Mouse (Mus musculus) CH12.LX (cell line): ENCODE results near the gene Mgat2. TPM values are rescaled to one million over a fixed set of nuclear protein-coding genes. Genes with fewer than 3 reads are reported as not detected.
A peak's percentile ranks its signal among the peaks of the same experiment; 100 is the strongest.

ENCODE experiments used
- DNase-seq: peaks from one replicate; pipeline ENCODE4 v3.0.0-alpha.2; 2013; ENCODE audit errors: extremely low read depth
- H3K27ac ChIP-seq: 2 replicates; pipeline ENCODE4 v1.5.1; 2012; ENCODE audit warnings: low read depth, mild to moderate bottlenecking, control low read depth, moderate library complexity; ENCODE audit not compliant: insufficient read depth
- H3K27me3 ChIP-seq: replicated peaks from 2 replicates; pipeline ENCODE3; 2012; ENCODE audit warnings: inconsistent platforms
- H3K36me3 ChIP-seq, 2 experiments: replicated peaks in 1 of 2; 2 replicates each; pipeline versions ENCODE3 to v1.6.1; 2012; ENCODE audit warnings: inconsistent platforms in 1 of 2, low read length in 1 of 2, mild to moderate bottlenecking in 1 of 2, mixed read lengths in 1 of 2, moderate library complexity in 1 of 2; ENCODE audit not compliant: control insufficient read depth in 1 of 2, insufficient read depth in 1 of 2
- H3K4me1 ChIP-seq, 2 experiments: 2 replicates each; pipeline ENCODE4 v1.6.1; 2012; ENCODE audit warnings: inconsistent platforms in 1 of 2, moderate library complexity in 1 of 2; ENCODE audit not compliant: insufficient read depth in 2 of 2, control insufficient read depth in 1 of 2
- H3K4me2 ChIP-seq: 2 replicates; pipeline ENCODE4 v1.6.1; 2012; ENCODE audit warnings: low read depth, mild to moderate bottlenecking, control low read depth; ENCODE audit not compliant: poor library complexity, insufficient read depth, severe bottlenecking
- H3K4me3 ChIP-seq, 3 experiments: fragments of 150-350 bp in 1 of 3; sonication (generic) in 1 of 3; replicated peaks in 1 of 3; 2 replicates each; pipeline versions ENCODE3 to v1.5.1; 2011 to 2012; ENCODE audit warnings: low read depth in 2 of 3, low read length in 2 of 3, mild to moderate bottlenecking in 2 of 3, moderate library complexity in 2 of 3, control low read depth in 1 of 3, improper control_type of control experiment in 1 of 3, inconsistent platforms in 1 of 3, mixed read lengths in 1 of 3; ENCODE audit not compliant: poor library complexity in 1 of 3
- H3K79me2 ChIP-seq: replicated peaks from 2 replicates; pipeline ENCODE4 v1.6.1; 2012; ENCODE audit warnings: mild to moderate bottlenecking, moderate library complexity; ENCODE audit not compliant: control insufficient read depth, poor library complexity, insufficient read depth, severe bottlenecking; ENCODE audit errors: extremely low read depth
- H3K9ac ChIP-seq: 2 replicates; pipeline ENCODE4 v1.6.1; 2012; ENCODE audit warnings: low read depth, mild to moderate bottlenecking, control low read depth, moderate library complexity; ENCODE audit not compliant: insufficient read depth
- H3K9me3 ChIP-seq: replicated peaks from 2 replicates; pipeline ENCODE3; 2012; ENCODE audit warnings: low read length, inconsistent platforms, mixed read lengths
- CHD1 ChIP-seq: IDR thresholded peaks from 2 replicates; pipeline ENCODE4 v1.6.1; 2012; ENCODE audit warnings: low read depth, low read length, improper control_type of control experiment, inconsistent platforms
- E2F4 ChIP-seq: IDR thresholded peaks from 2 replicates; pipeline ENCODE4 v1.6.1; 2011; ENCODE audit warnings: low read depth, low read length, improper control_type of control experiment; ENCODE audit not compliant: insufficient replicate concordance
- ELF1 ChIP-seq: IDR thresholded peaks from 2 replicates; pipeline ENCODE4 v1.6.1; 2014; ENCODE audit warnings: low read depth, mild to moderate bottlenecking, inconsistent platforms, low read length, improper control_type of control experiment
- EP300 ChIP-seq: IDR thresholded peaks from 2 replicates; pipeline ENCODE4 v1.6.1; 2011; ENCODE audit warnings: low read length, improper control_type of control experiment
- HCFC1 ChIP-seq: IDR thresholded peaks from 2 replicates; pipeline ENCODE4 v1.6.1; 2012; ENCODE audit warnings: low read depth, mild to moderate bottlenecking, inconsistent platforms, low read length, improper control_type of control experiment
- JUND ChIP-seq: conservative IDR thresholded peaks from 2 replicates; pipeline ENCODE4 v1.6.1; 2011; ENCODE audit warnings: low read depth, low read length, improper control_type of control experiment
- KAT2A ChIP-seq: IDR thresholded peaks from 2 replicates; pipeline ENCODE4 v1.6.1; 2012; ENCODE audit warnings: low read length, improper control_type of control experiment, inconsistent platforms; ENCODE audit not compliant: insufficient replicate concordance
- MAFK ChIP-seq: IDR thresholded peaks from 2 replicates; pipeline ENCODE4 v1.6.1; 2011; ENCODE audit warnings: low read length, improper control_type of control experiment; ENCODE audit not compliant: insufficient replicate concordance
- MAZ ChIP-seq: IDR thresholded peaks from 2 replicates; pipeline ENCODE4 v1.6.1; 2012; ENCODE audit warnings: low read depth, mild to moderate bottlenecking, inconsistent platforms, low read length, improper control_type of control experiment, moderate library complexity
- MEF2A ChIP-seq: IDR thresholded peaks from 2 replicates; pipeline ENCODE4 v1.6.1; 2014; ENCODE audit warnings: low read depth, mild to moderate bottlenecking, inconsistent platforms, low read length, improper control_type of control experiment, borderline replicate concordance
- MXI1 ChIP-seq: IDR thresholded peaks from 2 replicates; pipeline ENCODE4 v1.6.1; 2011; ENCODE audit warnings: mild to moderate bottlenecking, low read depth, low read length, improper control_type of control experiment
- MYC ChIP-seq: IDR thresholded peaks from 2 replicates; pipeline ENCODE4 v1.6.1; 2011; ENCODE audit warnings: low read depth, mild to moderate bottlenecking, improper control_type of control experiment, low read length
- NELFE ChIP-seq: IDR thresholded peaks from 2 replicates; pipeline ENCODE4 v1.6.1; 2011; ENCODE audit warnings: low read depth, low read length, improper control_type of control experiment
- NRF1 ChIP-seq: IDR thresholded peaks from 2 replicates; pipeline ENCODE4 v1.6.1; 2014; ENCODE audit warnings: low read depth, mild to moderate bottlenecking, inconsistent platforms, low read length, improper control_type of control experiment, moderate library complexity
- POLR2A ChIP-seq: IDR thresholded peaks from 2 replicates; pipeline ENCODE4 v1.6.1; 2011; ENCODE audit warnings: low read depth, mild to moderate bottlenecking, improper control_type of control experiment, low read length
- RCOR1 ChIP-seq: conservative IDR thresholded peaks from 2 replicates; pipeline ENCODE4 v1.6.1; 2012; ENCODE audit warnings: low read depth, mild to moderate bottlenecking, inconsistent platforms, low read length, improper control_type of control experiment
- SIN3A ChIP-seq: IDR thresholded peaks from 2 replicates; pipeline ENCODE4 v1.6.1; 2012; ENCODE audit warnings: low read length, improper control_type of control experiment, inconsistent platforms
- TBP ChIP-seq: conservative IDR thresholded peaks from 2 replicates; pipeline ENCODE4 v1.6.1; 2011; ENCODE audit warnings: low read depth, low read length, improper control_type of control experiment
- TCF12 ChIP-seq: IDR thresholded peaks from 2 replicates; pipeline ENCODE4 v1.6.1; 2014; ENCODE audit warnings: low read depth, mild to moderate bottlenecking, inconsistent platforms, low read length, improper control_type of control experiment
- UBTF ChIP-seq: IDR thresholded peaks from 2 replicates; pipeline ENCODE4 v1.6.1; 2012; ENCODE audit warnings: low read depth, mild to moderate bottlenecking, inconsistent platforms, low read length, improper control_type of control experiment, moderate library complexity
- USF1 ChIP-seq: IDR thresholded peaks from 2 replicates; pipeline ENCODE4 v1.6.1; 2014; ENCODE audit warnings: low read depth, mild to moderate bottlenecking, inconsistent platforms, low read length, improper control_type of control experiment
- ZKSCAN1 ChIP-seq: IDR thresholded peaks from 2 replicates; pipeline ENCODE4 v1.6.1; 2012; ENCODE audit warnings: low read depth, inconsistent platforms, low read length, improper control_type of control experiment, borderline replicate concordance
- ZMIZ1 ChIP-seq: IDR thresholded peaks from 2 replicates; pipeline ENCODE4 v1.6.1; 2012; ENCODE audit warnings: low read depth, mild to moderate bottlenecking, inconsistent platforms, low read length, improper control_type of control experiment
- ZNF384 ChIP-seq: IDR thresholded peaks from 2 replicates; pipeline ENCODE4 v1.6.1; 2012; ENCODE audit warnings: low read depth, low read length, improper control_type of control experiment, inconsistent platforms
- dilution Hi-C: fragments of 300-500 bp; cut with MboI; formaldehyde crosslinking; loops from 2 replicates; pipeline ENCODE4 v1.14.3; 2020; ENCODE audit warnings: low sequenced_read_pairs; ENCODE audit not compliant: extremely low pct_unique_long_range_greater_than_20kb, extremely low pct_ligation_motif_present
- in situ Hi-C: fragments of 300-500 bp; cut with MboI; formaldehyde crosslinking; loops from 3 replicates; pipeline ENCODE4 v1.14.3; 2019; ENCODE audit warnings: low sequenced_read_pairs, low pct_ligation_motif_present, low pct_unique_long_range_greater_than_20kb, mixed read lengths
- polyA plus RNA-seq: library from polyadenylated mRNA; unstranded; fragments of >175 nt; gene quantifications from 2 replicates; pipeline ENCODE4 v1.2.1, GENCODE M21; 2012; ENCODE audit warnings: low read depth; ENCODE audit not compliant: insufficient read length
- total RNA-seq, 2 experiments: library from RNA; depleted of rRNA; stranded (reverse); fragments of 300-350 nt in 1 of 2; fragments of >200 nt in 1 of 2; gene quantifications; 2 replicates each; pipeline ENCODE4 v1.2.3; 2012 to 2014

The Mgat2 gene
- total and polyA plus RNA-seq, 3 experiments: 54.2 to 106 (median 58.1) TPM

- no peak overlapping the region for H3K4me2 ChIP-seq
- no peak for DNase-seq
- H3K4me3 ChIP-seq: no peak overlapping the region
- H3K27ac ChIP-seq: no peak overlapping the region
- H3K27me3 ChIP-seq: no peaks in the 10 kb centered on the region
- peaks cover 17 to 36% of the 10 kb centered on the region in 2 experiments for H3K36me3 ChIP-seq
- no peak for TF ChIP-seq ZNF384
- dilution Hi-C loops (no loop called here), in situ Hi-C loops (no loop called here)
- H3K4me1 ChIP-seq: peaks cover 2 to 19% of the 10 kb centered on the region in 2 experiments; a peak in 3 of 4 replicates
- no peaks in the 10 kb centered on the region for H3K9me3 ChIP-seq
- peaks cover 50% of the 10 kb centered on the region for H3K79me2 ChIP-seq
- H3K9ac ChIP-seq: no peak overlapping the region
Measured at GRCm38 (mm10) chr12:69192637-69193036, 8.7 kb downstream of the Mgat2 start.

GRCm38 (mm10) chr12:69196444-69197377 is 12.8 kb downstream of the Mgat2 start, which contains the start of gene Gm49383:
Gene Gm49383, minus strand, starts transcription at chr12:69197104.
- Histone ChIP-seq H3K27ac (peak within 1 kb of the TSS; percentile 84), H3K9ac (peak within 1 kb of the TSS; percentile 61), H3K79me2 (peaks cover 47% of the 10 kb centered on the region), H3K4me3 (peak within 1 kb of the TSS; percentile 91 to 98 (median 97)), H3K9me3 (no peaks in the 10 kb centered on the region), H3K4me1 (peaks cover 6 to 28% of the 10 kb centered on the region in 2 experiments; a peak in 3 of 4 replicates), H3K27me3 (no peaks in the 10 kb centered on the region), H3K36me3 (peaks cover 16 to 35% of the 10 kb centered on the region in 2 experiments), H3K4me2 (peak within 1 kb of the TSS; percentile 91)
- dilution Hi-C loops (no loop called here), in situ Hi-C loops (no loop called here)
- peak; percentile 58 for DNase-seq
- peak; percentile 19; the same call in 1 of the 2 replicates for TF ChIP-seq MYC
- TF ChIP-seq MXI1: peak; percentile 82
- TF ChIP-seq ZKSCAN1: no peak
- TF ChIP-seq SIN3A: peak; percentile 92; the same call in 1 of the 2 replicates
- no peak for TF ChIP-seq MAZ
- TF ChIP-seq NRF1: peak; percentile 39; the same call in 1 of the 2 replicates
- TF ChIP-seq JUND: no peak
- TF ChIP-seq ZMIZ1: peak; percentile 79
- TF ChIP-seq ELF1: peak; percentile 93
- no peak; the same call in 1 of the 2 replicates for TF ChIP-seq USF1
- TF ChIP-seq NELFE: peak; percentile 62
- TF ChIP-seq UBTF: no peak
- TF ChIP-seq EP300: no peak
- peak; percentile 87 for TF ChIP-seq POLR2A
- 0 out of 2 replicates have a peak, but pooled peaks have one; percentile 41 for TF ChIP-seq TBP
- peak; percentile 82 for TF ChIP-seq TCF12
- no peak for TF ChIP-seq MAFK
- TF ChIP-seq E2F4: peak; percentile 80; the same call in 1 of the 2 replicates
- TF ChIP-seq HCFC1: peak; percentile 79
- TF ChIP-seq CHD1: 0 out of 2 replicates have a peak, but pooled peaks have one; percentile 76
- TF ChIP-seq RCOR1: no peak
- peak; percentile 68; the same call in 1 of the 2 replicates for TF ChIP-seq KAT2A
- peak; percentile 55; the same call in 1 of the 2 replicates for TF ChIP-seq MEF2A
